Mouse (Mus musculus) limb, embryonic 11.5 days (tissue): Measurements from ENCODE around the gene Rgp1. TPM values are rescaled to one million over a fixed set of nuclear protein-coding genes. Genes with fewer than 3 reads are reported as not detected.
A peak's percentile ranks its signal among the peaks of the same experiment; 100 is the strongest.
"Not testable (repeated sequence)": the region's sequence is repeated elsewhere in the genome, so short reads cannot be mapped to it uniquely, and the experiment has no call there.

Experiments used
- ATAC-seq: fragments of 200-750 bp; cut with Nextera tagmentation; 2 replicates; pipeline ENCODE4 v1.8.0; 2017; ENCODE audit warnings: low read depth; ENCODE audit not compliant: insufficient number of reproducible peaks, low FRiP score, low TSS enrichment
- DNase-seq: peaks from one replicate; pipeline ENCODE4 v3.0.0-alpha.2; 2015; ENCODE audit warnings: low spot score
- H3K27ac ChIP-seq: fragments of 300-500 bp; sonication (generic); replicated peaks from 2 replicates; pipeline ENCODE4 v1.5.1; 2014; ENCODE audit warnings: low read depth, mild to moderate bottlenecking, low read length
- H3K27me3 ChIP-seq: fragments of 300-500 bp; sonication (generic); 2 replicates; pipeline ENCODE4 v1.6.1; 2014; ENCODE audit warnings: mild to moderate bottlenecking, low read length, mixed read lengths; ENCODE audit not compliant: control insufficient read depth, insufficient read depth
- H3K36me3 ChIP-seq: fragments of 300-500 bp; sonication (generic); 2 replicates; pipeline ENCODE4 v1.6.1; 2014; ENCODE audit warnings: mild to moderate bottlenecking, low read length, moderate library complexity, mixed read lengths; ENCODE audit not compliant: control insufficient read depth, insufficient read depth
- H3K4me1 ChIP-seq: fragments of 300-500 bp; sonication (generic); 2 replicates; pipeline ENCODE4 v1.6.1; 2014; ENCODE audit warnings: low read length, mixed read lengths; ENCODE audit not compliant: control insufficient read depth, insufficient read depth
- H3K4me2 ChIP-seq: fragments of 300-500 bp; sonication (generic); 2 replicates; pipeline ENCODE4 v1.6.1; 2014; ENCODE audit warnings: low read depth, mild to moderate bottlenecking, moderate library complexity; ENCODE audit not compliant: severe bottlenecking
- H3K4me3 ChIP-seq: fragments of 300-500 bp; sonication (generic); 2 replicates; pipeline ENCODE4 v1.5.1; 2014; ENCODE audit warnings: low read depth, low read length
- H3K9ac ChIP-seq: fragments of 300-500 bp; sonication (generic); 2 replicates; pipeline ENCODE4 v1.6.1; 2014; ENCODE audit warnings: mild to moderate bottlenecking, low read length
- H3K9me3 ChIP-seq: fragments of 300-500 bp; sonication (generic); 2 replicates; pipeline ENCODE4 v1.6.1; 2016; ENCODE audit warnings: low read length; ENCODE audit not compliant: control insufficient read depth
- WGBS: fragments of 180-500 bp; shearing (Covaris S2); extraction: QIAGEN DNeasy Blood & Tissue Kit; methylation state at CpG from one replicate; pipeline ENCODE4 v1.1.7; 2014; 5-methylcytosine and 5-hydroxymethylcytosine counted together
- polyA plus RNA-seq: library from polyadenylated mRNA; unstranded; fragments of >200 nt; fragmentation: Nextera tagmentation; extraction: Ambion mirVana; gene quantifications from 2 replicates; pipeline ENCODE4 v1.2.1, GENCODE M21; 2014

The Rgp1 gene
- polyA plus RNA-seq, 1 experiment from 2014 or later: 32.6 TPM

- Histone ChIP-seq H3K27ac (no peak overlapping the region), H3K36me3 (peaks cover 69% of the 10 kb centered on the region), H3K4me3 (no peak overlapping the region), H3K4me1 (no peaks in the 10 kb centered on the region), H3K4me2 (no peak overlapping the region), H3K9ac (no peak overlapping the region), H3K27me3 (no peaks in the 10 kb centered on the region), H3K9me3 (no peaks in the 10 kb centered on the region)
- no peak for DNase-seq
- WGBS: 94% methylated on average over 8 of the region's 8 CpGs
- no peak for ATAC-seq
These were observed 31.4 kb upstream of the Rgp1 start for GRCm38 (mm10) chr4:43547160-43547559.

GRCm38 (mm10) chr4:43549055-43549454 is 29.5 kb upstream of the Rgp1 start:
- 87% methylated on average over 12 of the region's 12 CpGs for WGBS
- DNase-seq: no peak
- Histone ChIP-seq H3K4me3 (no peak overlapping the region), H3K4me1 (no peaks in the 10 kb centered on the region), H3K4me2 (no peak overlapping the region), H3K9me3 (no peaks in the 10 kb centered on the region), H3K9ac (no peak overlapping the region), H3K36me3 (peaks cover 70% of the 10 kb centered on the region), H3K27me3 (no peaks in the 10 kb centered on the region), H3K27ac (no peak overlapping the region)
- ATAC-seq: no peak

- ATAC-seq, DNase-seq, H3K9me3 ChIP-seq, H3K9ac ChIP-seq, H3K4me2 ChIP-seq, H3K4me3 ChIP-seq, H3K27ac ChIP-seq, H3K27me3 ChIP-seq, H3K4me1 ChIP-seq: not testable (repeated sequence)
- 86% methylated on average over 6 of the region's 6 CpGs for WGBS
- peaks cover 61% of the 10 kb centered on the region for H3K36me3 ChIP-seq
These were observed 26.7 kb upstream of the Rgp1 start for GRCm38 (mm10) chr4:43551854-43552253.

GRCm38 (mm10) chr4:43552437-43552836 is 26.1 kb upstream of the Rgp1 start:
- Histone ChIP-seq H3K9me3 (no peaks in the 10 kb centered on the region), H3K27me3 (no peaks in the 10 kb centered on the region), H3K36me3 (peaks cover 59% of the 10 kb centered on the region), H3K9ac (no peak overlapping the region), H3K27ac (no peak overlapping the region), H3K4me1 (no peaks in the 10 kb centered on the region), H3K4me2 (no peak overlapping the region), H3K4me3 (no peak overlapping the region)
- 85% methylated on average over 5 of the region's 5 CpGs for WGBS
- ATAC-seq (no peak), DNase-seq (no peak)

GRCm38 (mm10) chr4:43553891-43554290 is 24.6 kb upstream of the Rgp1 start:
- H3K36me3 ChIP-seq: peaks cover 53% of the 10 kb centered on the region
- no peak overlapping the region for H3K4me2 ChIP-seq
- no peaks in the 10 kb centered on the region for H3K27me3 ChIP-seq
- no peak overlapping the region for H3K4me3 ChIP-seq
- no peak overlapping the region for H3K9ac ChIP-seq
- ATAC-seq (no peak), DNase-seq (no peak)
- peaks cover 13% of the 10 kb centered on the region for H3K4me1 ChIP-seq
- no peak overlapping the region for H3K27ac ChIP-seq
- H3K9me3 ChIP-seq: no peaks in the 10 kb centered on the region

GRCm38 (mm10) chr4:43555926-43556325 is 22.6 kb upstream of the Rgp1 start:
- 92% methylated on average over 7 of the region's 7 CpGs for WGBS
- no peaks in the 10 kb centered on the region for H3K9me3 ChIP-seq
- H3K4me2 ChIP-seq: no peak overlapping the region
- no peak for ATAC-seq
- H3K9ac ChIP-seq: no peak overlapping the region
- peaks cover 35% of the 10 kb centered on the region for H3K36me3 ChIP-seq
- H3K4me3 ChIP-seq: no peak overlapping the region
- peaks cover 28% of the 10 kb centered on the region for H3K4me1 ChIP-seq
- no peak overlapping the region for H3K27ac ChIP-seq
- no peaks in the 10 kb centered on the region for H3K27me3 ChIP-seq
- no peak for DNase-seq

- peak overlapping the region; percentile 32 for H3K4me2 ChIP-seq
- peaks cover 23% of the 10 kb centered on the region for H3K36me3 ChIP-seq
- DNase-seq (peak; percentile 34), ATAC-seq (no peak)
- peaks cover 33% of the 10 kb centered on the region for H3K4me1 ChIP-seq
- no peaks in the 10 kb centered on the region for H3K9me3 ChIP-seq
- peak overlapping the region; percentile 2 for H3K9ac ChIP-seq
- no peak overlapping the region for H3K4me3 ChIP-seq
- no peaks in the 10 kb centered on the region for H3K27me3 ChIP-seq
- WGBS: 51% methylated on average over 5 of the region's 5 CpGs
- peak overlapping the region; percentile 67; the same call in 1 of the 2 replicates for H3K27ac ChIP-seq
These were observed 20.4 kb upstream of the Rgp1 start for GRCm38 (mm10) chr4:43558028-43558630.

- Histone ChIP-seq H3K27ac (peak overlapping the region; percentile 67; the same call in 1 of the 2 replicates), H3K4me1 (peaks cover 33% of the 10 kb centered on the region), H3K27me3 (no peaks in the 10 kb centered on the region), H3K4me2 (peak overlapping the region; percentile 32), H3K9me3 (no peaks in the 10 kb centered on the region), H3K36me3 (peaks cover 18% of the 10 kb centered on the region), H3K9ac (peak overlapping the region; percentile 2; the same call in 1 of the 2 replicates), H3K4me3 (no peak overlapping the region)
- ATAC-seq (no peak), DNase-seq (peak; percentile 67)
- WGBS: 27% methylated on average over 13 of the region's 13 CpGs
These were observed 19.7 kb upstream of the Rgp1 start for GRCm38 (mm10) chr4:43558631-43559356.
